Mouse (Mus musculus) CH12.LX (cell line): ENCODE data around the gene Afap1. TPM values are rescaled to one million over a fixed set of nuclear protein-coding genes. Genes with fewer than 3 reads are reported as not detected.

ENCODE experiments used
- DNase-seq: peaks from one replicate; pipeline ENCODE4 v3.0.0-alpha.2; 2013; ENCODE audit errors: extremely low read depth
- H3K27ac ChIP-seq: 2 replicates; pipeline ENCODE4 v1.5.1; 2012; ENCODE audit warnings: low read depth, mild to moderate bottlenecking, control low read depth, moderate library complexity; ENCODE audit not compliant: insufficient read depth
- H3K27me3 ChIP-seq: replicated peaks from 2 replicates; pipeline ENCODE3; 2012; ENCODE audit warnings: inconsistent platforms
- H3K36me3 ChIP-seq, 2 experiments: replicated peaks in 1 of 2; 2 replicates each; pipeline versions ENCODE3 to v1.6.1; 2012; ENCODE audit warnings: inconsistent platforms in 1 of 2, low read length in 1 of 2, mild to moderate bottlenecking in 1 of 2, mixed read lengths in 1 of 2, moderate library complexity in 1 of 2; ENCODE audit not compliant: control insufficient read depth in 1 of 2, insufficient read depth in 1 of 2
- H3K4me1 ChIP-seq, 2 experiments: 2 replicates each; pipeline ENCODE4 v1.6.1; 2012; ENCODE audit warnings: inconsistent platforms in 1 of 2, moderate library complexity in 1 of 2; ENCODE audit not compliant: insufficient read depth in 2 of 2, control insufficient read depth in 1 of 2
- H3K4me2 ChIP-seq: 2 replicates; pipeline ENCODE4 v1.6.1; 2012; ENCODE audit warnings: low read depth, mild to moderate bottlenecking, control low read depth; ENCODE audit not compliant: poor library complexity, insufficient read depth, severe bottlenecking
- H3K4me3 ChIP-seq, 3 experiments: fragments of 150-350 bp in 1 of 3; sonication (generic) in 1 of 3; replicated peaks in 1 of 3; 2 replicates each; pipeline versions ENCODE3 to v1.5.1; 2011 to 2012; ENCODE audit warnings: low read depth in 2 of 3, low read length in 2 of 3, mild to moderate bottlenecking in 2 of 3, moderate library complexity in 2 of 3, control low read depth in 1 of 3, improper control_type of control experiment in 1 of 3, inconsistent platforms in 1 of 3, mixed read lengths in 1 of 3; ENCODE audit not compliant: poor library complexity in 1 of 3
- H3K79me2 ChIP-seq: replicated peaks from 2 replicates; pipeline ENCODE4 v1.6.1; 2012; ENCODE audit warnings: mild to moderate bottlenecking, moderate library complexity; ENCODE audit not compliant: control insufficient read depth, poor library complexity, insufficient read depth, severe bottlenecking; ENCODE audit errors: extremely low read depth
- H3K9ac ChIP-seq: 2 replicates; pipeline ENCODE4 v1.6.1; 2012; ENCODE audit warnings: low read depth, mild to moderate bottlenecking, control low read depth, moderate library complexity; ENCODE audit not compliant: insufficient read depth
- H3K9me3 ChIP-seq: replicated peaks from 2 replicates; pipeline ENCODE3; 2012; ENCODE audit warnings: low read length, inconsistent platforms, mixed read lengths
- CHD1 ChIP-seq: IDR thresholded peaks from 2 replicates; pipeline ENCODE4 v1.6.1; 2012; ENCODE audit warnings: low read depth, low read length, improper control_type of control experiment, inconsistent platforms
- CHD2 ChIP-seq: IDR thresholded peaks from 2 replicates; pipeline ENCODE4 v1.6.1; 2011; ENCODE audit warnings: low read length, improper control_type of control experiment
- CTCF ChIP-seq, 2 experiments: IDR thresholded peaks in 1 of 2; conservative IDR thresholded peaks in 1 of 2; 2 replicates each; pipeline ENCODE4 v1.5.1; 2011 to 2012; ENCODE audit warnings: low read depth in 2 of 2, low read length in 2 of 2, improper control_type of control experiment in 1 of 2, inconsistent platforms in 1 of 2, mild to moderate bottlenecking in 1 of 2, moderate library complexity in 1 of 2
- EP300 ChIP-seq: IDR thresholded peaks from 2 replicates; pipeline ENCODE4 v1.6.1; 2011; ENCODE audit warnings: low read length, improper control_type of control experiment
- IRF4 ChIP-seq: IDR thresholded peaks from 2 replicates; pipeline ENCODE4 v1.6.1; 2014; ENCODE audit warnings: low read depth, mild to moderate bottlenecking, inconsistent platforms, low read length, improper control_type of control experiment
- JUND ChIP-seq: conservative IDR thresholded peaks from 2 replicates; pipeline ENCODE4 v1.6.1; 2011; ENCODE audit warnings: low read depth, low read length, improper control_type of control experiment
- MAFK ChIP-seq: IDR thresholded peaks from 2 replicates; pipeline ENCODE4 v1.6.1; 2011; ENCODE audit warnings: low read length, improper control_type of control experiment; ENCODE audit not compliant: insufficient replicate concordance
- MYC ChIP-seq: IDR thresholded peaks from 2 replicates; pipeline ENCODE4 v1.6.1; 2011; ENCODE audit warnings: low read depth, mild to moderate bottlenecking, improper control_type of control experiment, low read length
- NELFE ChIP-seq: IDR thresholded peaks from 2 replicates; pipeline ENCODE4 v1.6.1; 2011; ENCODE audit warnings: low read depth, low read length, improper control_type of control experiment
- POLR2AphosphoS2 ChIP-seq: IDR thresholded peaks from 2 replicates; pipeline ENCODE4 v1.6.1; 2011; ENCODE audit warnings: low read depth, low read length, improper control_type of control experiment
- RAD21 ChIP-seq: IDR thresholded peaks from 2 replicates; pipeline ENCODE4 v1.6.1; 2011; ENCODE audit warnings: low read depth, mild to moderate bottlenecking, low read length, improper control_type of control experiment, moderate library complexity
- SMC3 ChIP-seq: IDR thresholded peaks from 2 replicates; pipeline ENCODE4 v1.6.1; 2011; ENCODE audit warnings: low read depth, low read length, improper control_type of control experiment
- TBP ChIP-seq: conservative IDR thresholded peaks from 2 replicates; pipeline ENCODE4 v1.6.1; 2011; ENCODE audit warnings: low read depth, low read length, improper control_type of control experiment
- UBTF ChIP-seq: IDR thresholded peaks from 2 replicates; pipeline ENCODE4 v1.6.1; 2012; ENCODE audit warnings: low read depth, mild to moderate bottlenecking, inconsistent platforms, low read length, improper control_type of control experiment, moderate library complexity
- ZC3H11A ChIP-seq: IDR thresholded peaks from 2 replicates; pipeline ENCODE4 v1.6.1; 2012; ENCODE audit warnings: low read depth, mild to moderate bottlenecking, inconsistent platforms, low read length, improper control_type of control experiment
- ZKSCAN1 ChIP-seq: IDR thresholded peaks from 2 replicates; pipeline ENCODE4 v1.6.1; 2012; ENCODE audit warnings: low read depth, inconsistent platforms, low read length, improper control_type of control experiment, borderline replicate concordance
- dilution Hi-C: fragments of 300-500 bp; cut with MboI; formaldehyde crosslinking; loops from 2 replicates; pipeline ENCODE4 v1.14.3; 2020; ENCODE audit warnings: low sequenced_read_pairs; ENCODE audit not compliant: extremely low pct_unique_long_range_greater_than_20kb, extremely low pct_ligation_motif_present
- in situ Hi-C: fragments of 300-500 bp; cut with MboI; formaldehyde crosslinking; loops from 3 replicates; pipeline ENCODE4 v1.14.3; 2019; ENCODE audit warnings: low sequenced_read_pairs, low pct_ligation_motif_present, low pct_unique_long_range_greater_than_20kb, mixed read lengths
- polyA plus RNA-seq: library from polyadenylated mRNA; unstranded; fragments of >175 nt; gene quantifications from 2 replicates; pipeline ENCODE4 v1.2.1, GENCODE M21; 2012; ENCODE audit warnings: low read depth; ENCODE audit not compliant: insufficient read length
- total RNA-seq, 2 experiments: library from RNA; depleted of rRNA; stranded (reverse); fragments of 300-350 nt in 1 of 2; fragments of >200 nt in 1 of 2; gene quantifications; 2 replicates each; pipeline ENCODE4 v1.2.3; 2012 to 2014

Gene Afap1
- total and polyA plus RNA-seq, 3 experiments, result 0.32 to 4.0 (median 0.86) TPM

- H3K4me3 ChIP-seq, result no peak overlapping the region
- peaks cover 9 to 13% of the 10 kb centered on the region in 2 experiments for H3K36me3 ChIP-seq
- no peak overlapping the region for H3K4me2 ChIP-seq
- H3K9ac ChIP-seq, result no peak overlapping the region
- no peak for DNase-seq
- H3K4me1 ChIP-seq, result no peaks in the 10 kb centered on the region
- no peak overlapping the region for H3K27ac ChIP-seq
- H3K27me3 ChIP-seq, result no peaks in the 10 kb centered on the region
- no peaks in the 10 kb centered on the region for H3K9me3 ChIP-seq
- H3K79me2 ChIP-seq, result no peaks in the 10 kb centered on the region
- in situ Hi-C loops (loop anchor here (5.0 kb wide), 1 partner anchor 83 kb away; no protein-coding TSS in a partner anchor), dilution Hi-C loops (no loop called here)
- TF ChIP-seq MAFK (no peak), RAD21 (no peak), ZKSCAN1 (no peak), CHD1 (no peak), IRF4 (no peak), JUND (no peak), UBTF (no peak), SMC3 (no peak), NELFE (no peak), ZC3H11A (no peak), MYC (no peak), TBP (no peak), POLR2AphosphoS2 (no peak), CHD2 (no peak)
Observed at GRCm38 (mm10) chr5:35970380-35971105, 77.4 kb downstream of the Afap1 start.

- H3K27ac ChIP-seq, result no peak overlapping the region
- peak; percentile 69 for DNase-seq
- dilution Hi-C loops, result no loop called here
- in situ Hi-C loops, result loop anchor here (5.0 kb wide), 1 partner anchor 85 kb away; no protein-coding TSS in a partner anchor
- H3K27me3 ChIP-seq, result no peaks in the 10 kb centered on the region
- no peak overlapping the region for H3K9ac ChIP-seq
- H3K79me2 ChIP-seq, result no peaks in the 10 kb centered on the region
- H3K4me1 ChIP-seq, result no peaks in the 10 kb centered on the region
- no peak overlapping the region for H3K4me2 ChIP-seq
- H3K36me3 ChIP-seq, result peaks cover 17 to 23% of the 10 kb centered on the region in 2 experiments
- no peaks in the 10 kb centered on the region for H3K9me3 ChIP-seq
- H3K4me3 ChIP-seq, result no peak overlapping the region
- no peak for TF ChIP-seq JUND
- peak; percentile 98 for TF ChIP-seq SMC3
- TF ChIP-seq RAD21, result peak; percentile 83
- peak; percentile 81 for TF ChIP-seq ZC3H11A
- TF ChIP-seq EP300, result no peak
- TF ChIP-seq CTCF (conservative IDR thresholded peaks at IDR 0.05 in 1 of 2, IDR thresholded peaks at IDR 0.05 in 1 of 2; ENCODE audit: low read depth in 2 of 2, low read length in 2 of 2), result peak; percentile 68 to 97
Observed at GRCm38 (mm10) chr5:35971841-35972578, 78.9 kb downstream of the Afap1 start.
